Mouse (Mus musculus) thymus, postnatal 0 days (tissue): ENCODE results near the gene Dlgap3. TPM values are rescaled to one million over a fixed set of nuclear protein-coding genes. Genes with fewer than 3 reads are reported as not detected.

Source experiments
- DNase-seq: peaks from one replicate; pipeline ENCODE4 v3.0.0-alpha.2; 2015; ENCODE audit warnings: low spot score
- polyA plus RNA-seq: library from polyadenylated mRNA; unstranded; fragments of >200 nt; fragmentation: Nextera tagmentation; extraction: Ambion mirVana; gene quantifications from 2 replicates; pipeline ENCODE4 v1.2.1, GENCODE M21; 2015

The Dlgap3 gene
- polyA plus RNA-seq: 0.55 and 0.80 TPM in 2 replicates

DNA sequence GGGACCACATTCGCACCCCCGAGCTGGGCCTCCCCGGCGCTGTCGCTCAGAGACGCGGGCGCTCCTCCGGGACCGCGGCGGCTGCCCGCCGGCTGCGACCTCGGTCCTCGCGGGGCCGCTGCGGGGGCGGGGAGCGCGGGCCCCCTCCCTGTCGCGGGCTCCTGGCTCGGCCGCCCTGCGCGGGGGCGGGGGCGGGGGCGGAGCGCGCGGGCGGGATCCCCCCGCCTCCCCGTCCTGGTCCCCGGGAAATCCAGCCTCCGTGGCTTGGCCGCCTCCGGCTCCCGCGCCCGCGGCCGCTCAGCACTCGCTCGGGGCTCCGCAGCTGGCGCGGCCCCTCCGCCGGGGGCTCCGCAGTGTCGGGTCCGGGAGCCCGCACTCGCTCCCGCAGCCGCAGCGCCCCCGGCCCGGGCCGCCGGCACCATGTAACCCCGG is at the start of gene Dlgap3:
Gene Dlgap3 (plus strand): TSS at position 291 of the 432 bp plus-strand sequence.
- DNase-seq: no peak

DNA sequence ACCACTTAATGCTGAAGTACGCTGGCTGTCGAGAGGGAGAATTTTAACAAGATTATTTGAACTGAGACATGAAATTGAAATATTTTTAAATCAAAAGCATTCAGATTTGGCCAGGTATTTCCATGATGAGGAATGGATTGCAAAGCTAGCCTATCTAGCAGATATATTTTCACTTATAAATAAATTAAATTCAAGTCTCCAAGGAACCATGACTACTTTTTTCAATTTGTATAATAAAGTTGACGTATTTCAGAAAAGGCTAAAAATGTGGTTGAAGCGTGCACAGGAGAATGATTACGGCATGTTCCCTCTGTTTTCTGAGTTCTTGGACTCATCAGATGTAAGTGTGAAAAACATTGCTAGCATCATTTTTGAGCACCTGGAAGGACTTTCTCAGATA is 45.6 kb upstream of the Dlgap3 start, which contains the start of gene Tmem35b:
Gene Tmem35b (plus strand): TSS at position 301 of the 400 bp plus-strand sequence.
- no peak for DNase-seq

DNA sequence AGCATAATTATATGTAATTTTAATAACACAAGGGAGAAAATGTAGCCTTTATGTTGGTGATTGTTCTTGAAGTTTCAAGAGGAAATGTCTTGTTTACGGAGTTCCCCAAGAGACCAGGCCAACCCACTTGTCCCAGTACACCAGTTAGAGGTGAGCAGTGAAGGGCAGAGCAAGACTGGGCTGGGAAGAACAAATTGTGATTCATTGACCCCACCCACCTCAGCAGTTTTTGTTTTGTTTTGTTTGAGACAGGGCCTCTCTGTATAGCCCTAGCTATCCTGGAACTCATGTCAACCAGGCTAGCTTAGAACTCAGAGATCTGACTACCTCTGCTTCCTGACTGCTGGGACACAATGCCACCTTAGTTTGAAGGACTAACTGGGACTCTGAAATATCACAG is 44.7 kb upstream of the Dlgap3 start:
- no peak for DNase-seq

DNA sequence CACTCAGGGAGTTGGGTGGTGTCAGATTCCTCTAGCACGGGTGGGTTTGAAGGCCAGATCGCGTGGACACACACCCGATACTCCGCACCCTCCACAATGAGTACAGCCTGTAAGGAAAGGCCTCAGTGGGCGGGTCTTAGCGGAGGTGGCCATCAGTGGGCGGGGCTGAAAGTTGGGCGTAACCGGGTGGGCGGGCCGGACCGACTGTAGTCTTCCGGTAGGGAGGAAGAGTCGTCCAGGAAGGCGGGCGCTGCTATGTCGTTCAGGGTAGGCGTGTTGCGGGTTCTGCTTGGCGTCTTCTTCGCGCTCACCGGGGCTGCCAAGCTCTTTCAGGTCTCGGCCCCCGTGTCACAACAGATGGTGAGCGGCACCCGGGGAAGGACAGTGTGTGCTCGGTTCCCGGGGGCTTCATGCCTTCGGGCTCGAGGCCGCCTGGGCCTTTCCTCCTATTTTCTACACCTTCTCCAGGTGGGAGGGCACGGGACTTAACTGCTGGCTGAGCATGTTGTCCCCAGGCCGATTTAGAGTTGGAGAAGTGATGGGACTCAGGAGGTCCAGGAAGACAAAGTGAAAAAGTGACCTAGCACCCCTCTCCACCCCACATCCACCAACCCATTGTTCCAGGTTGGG is 43.1 kb upstream of the Dlgap3 start:
- DNase-seq: peak; percentile 91

DNA sequence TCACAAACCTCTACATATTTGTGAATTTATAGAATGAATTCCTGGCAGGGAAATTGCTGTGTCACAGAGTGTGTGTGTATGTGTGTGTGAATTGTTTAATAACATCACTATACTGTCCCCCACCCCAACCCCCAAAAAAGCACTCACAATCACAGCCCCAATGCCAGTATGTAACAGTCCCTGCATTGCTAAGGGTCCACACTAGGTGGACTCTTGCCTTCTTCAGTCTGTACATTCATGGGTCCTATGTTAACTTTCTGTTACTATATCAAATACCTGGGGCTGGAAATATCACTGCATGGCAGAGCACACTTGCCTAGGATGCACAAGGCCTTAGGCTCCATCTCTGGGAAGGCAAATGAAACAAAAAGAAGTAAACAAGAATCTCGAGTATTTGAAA is 34.3 kb upstream of the Dlgap3 start:
- DNase-seq: no peak

DNA sequence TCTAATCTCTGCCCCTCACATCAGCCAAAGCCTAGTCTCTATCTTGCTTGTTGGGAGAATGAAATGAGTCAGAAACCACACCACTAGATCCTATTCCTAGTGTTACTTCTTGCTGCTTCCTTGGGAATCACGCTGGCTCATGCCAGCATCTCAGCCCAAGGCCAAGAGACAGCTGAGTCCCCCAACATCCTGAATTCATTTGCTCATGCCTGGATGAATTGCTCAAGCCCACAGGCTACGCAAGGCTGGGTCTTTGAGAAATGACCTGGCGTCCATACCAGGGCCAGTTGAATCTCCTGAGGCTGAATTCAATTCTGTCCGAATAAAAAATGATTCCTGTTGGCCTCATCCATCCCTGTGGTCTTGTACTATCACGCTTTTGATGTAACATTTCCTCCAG is 31.4 kb upstream of the Dlgap3 start:
- DNase-seq: no peak

DNA sequence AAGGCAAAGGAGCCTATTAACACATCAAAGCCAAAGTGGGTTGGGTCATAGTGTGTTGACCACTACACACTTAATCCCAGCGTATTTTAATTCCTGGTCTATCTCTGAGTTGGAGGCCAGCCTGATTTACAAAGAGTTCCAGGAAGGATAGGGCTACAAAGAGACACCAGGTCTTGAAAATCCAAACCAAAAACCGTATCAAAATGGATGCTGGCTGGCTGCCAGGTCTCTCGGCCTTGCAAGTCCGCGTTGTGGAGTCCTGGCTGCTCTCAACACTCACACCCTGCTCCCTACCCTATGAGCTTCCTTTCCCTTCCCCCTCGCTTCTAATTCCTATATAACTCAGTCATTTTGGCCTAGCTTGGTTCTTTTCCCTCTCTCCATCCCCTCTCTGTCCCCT is 30.5 kb upstream of the Dlgap3 start:
- DNase-seq: no peak

DNA sequence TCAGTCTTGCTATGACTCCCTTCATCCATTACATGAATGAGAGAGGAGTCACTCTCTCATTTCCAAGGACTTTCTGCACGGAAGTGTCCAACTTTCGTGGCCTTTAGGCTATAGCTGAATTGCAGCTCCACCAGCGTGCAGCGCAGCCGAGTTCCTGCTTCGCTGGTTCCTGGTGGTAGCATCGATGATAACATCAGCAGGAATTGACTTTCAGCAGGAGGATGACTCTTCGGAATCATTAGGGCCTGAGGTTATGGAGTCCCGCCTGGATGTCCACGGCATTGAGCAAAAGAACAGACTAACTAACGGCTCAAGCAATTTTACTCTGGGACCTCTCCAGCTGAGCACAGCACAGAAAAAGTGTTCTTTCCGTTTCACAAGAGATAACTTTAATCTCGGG is 19.0 kb upstream of the Dlgap3 start:
- DNase-seq: no peak

DNA sequence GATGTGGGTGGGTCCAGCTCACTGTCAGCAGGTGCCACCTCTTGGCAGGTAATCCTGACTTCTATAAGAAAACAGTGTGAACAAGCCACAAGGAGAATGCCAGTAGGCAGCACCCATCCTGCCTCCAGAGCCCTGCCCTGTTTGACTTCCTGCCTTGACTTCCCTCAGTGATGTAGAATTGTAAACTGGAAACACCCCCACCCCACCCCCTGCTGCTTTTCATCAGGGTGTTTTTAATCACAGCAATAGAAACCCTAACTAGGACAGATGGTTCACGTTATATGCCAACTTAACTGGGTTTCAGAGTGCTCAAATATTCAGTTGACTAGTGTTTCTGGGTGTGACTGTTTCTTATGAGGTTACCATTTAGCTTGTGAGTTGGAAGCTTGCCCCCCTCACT is 15.7 kb upstream of the Dlgap3 start:
- no peak for DNase-seq

DNA sequence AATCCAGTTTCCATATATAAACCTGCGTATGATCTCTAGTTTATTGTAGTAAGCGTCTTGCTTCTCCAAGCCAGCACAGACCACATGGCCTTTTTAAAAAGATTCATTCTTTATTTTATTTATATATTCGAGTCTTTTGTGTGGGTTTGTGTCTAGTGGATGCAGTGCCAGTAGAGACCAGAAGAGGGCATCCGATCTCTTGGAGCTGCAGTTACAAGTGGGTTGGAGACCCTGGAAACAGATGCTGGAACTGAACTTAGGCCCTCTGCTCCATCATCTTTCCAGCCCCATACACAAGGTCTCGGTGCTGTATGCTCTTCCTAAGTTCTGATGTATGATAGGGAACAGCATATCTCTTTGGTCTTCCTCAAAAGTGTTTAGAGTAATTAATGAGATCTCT is 13.2 kb upstream of the Dlgap3 start:
- DNase-seq: no peak

DNA sequence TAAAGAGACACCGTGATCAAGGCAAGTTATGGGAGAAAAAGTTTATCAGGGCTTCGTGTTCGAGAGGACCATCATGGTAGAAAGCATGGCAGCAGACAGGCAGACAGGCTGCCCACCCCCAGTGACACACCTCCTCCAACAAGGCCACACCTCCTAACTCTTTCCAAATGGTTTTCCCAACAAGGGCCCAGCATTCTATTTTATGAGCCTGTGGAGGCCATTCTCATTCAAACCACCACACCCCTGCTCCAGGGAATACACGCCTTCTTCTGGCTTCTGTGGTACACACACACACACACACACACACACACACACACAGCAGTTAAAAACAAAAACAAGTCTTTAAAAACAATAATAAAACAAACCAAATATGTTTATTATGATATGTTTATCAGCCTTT is 11.3 kb upstream of the Dlgap3 start:
- DNase-seq: no peak

DNA sequence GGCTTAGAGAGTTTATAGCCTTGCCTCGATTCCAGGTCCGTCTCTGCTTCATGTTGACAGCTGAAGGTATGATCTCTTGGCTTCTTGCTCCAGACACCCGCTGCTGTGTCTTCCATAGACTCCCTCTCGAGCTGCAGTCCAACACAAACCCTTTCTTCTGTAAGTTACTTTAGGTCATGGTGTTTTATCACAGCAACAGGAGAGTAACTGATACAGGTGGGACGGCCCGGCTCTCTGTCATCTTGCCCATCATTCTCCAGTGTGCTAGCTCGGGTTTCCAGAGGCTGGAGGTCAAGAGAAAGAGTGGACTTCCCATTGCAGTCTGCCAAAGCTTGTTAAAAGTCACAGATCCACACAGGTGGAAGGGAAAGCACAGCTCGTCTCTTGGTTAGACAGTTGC is 5.1 kb upstream of the Dlgap3 start:
- no peak for DNase-seq

DNA sequence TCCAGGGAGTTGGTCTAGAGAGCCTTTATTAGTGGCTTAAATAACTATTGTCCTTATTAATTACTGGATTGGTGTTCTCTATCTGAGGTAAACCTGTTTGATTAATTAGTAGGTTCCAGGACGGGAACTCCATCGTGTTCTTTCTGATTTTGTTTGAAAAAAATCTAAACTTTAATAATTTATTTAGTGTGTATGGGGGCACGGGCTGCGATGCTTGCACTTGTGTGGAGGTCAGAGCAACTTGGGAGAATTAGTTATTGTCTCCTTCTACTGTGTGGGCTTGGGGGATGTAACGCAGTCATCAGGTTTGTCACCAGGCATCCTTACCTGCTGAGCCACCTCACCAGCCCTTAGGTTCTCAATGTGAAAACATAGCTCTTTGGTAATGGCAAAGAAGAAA is 1.9 kb upstream of the Dlgap3 start:
- DNase-seq: no peak

DNA sequence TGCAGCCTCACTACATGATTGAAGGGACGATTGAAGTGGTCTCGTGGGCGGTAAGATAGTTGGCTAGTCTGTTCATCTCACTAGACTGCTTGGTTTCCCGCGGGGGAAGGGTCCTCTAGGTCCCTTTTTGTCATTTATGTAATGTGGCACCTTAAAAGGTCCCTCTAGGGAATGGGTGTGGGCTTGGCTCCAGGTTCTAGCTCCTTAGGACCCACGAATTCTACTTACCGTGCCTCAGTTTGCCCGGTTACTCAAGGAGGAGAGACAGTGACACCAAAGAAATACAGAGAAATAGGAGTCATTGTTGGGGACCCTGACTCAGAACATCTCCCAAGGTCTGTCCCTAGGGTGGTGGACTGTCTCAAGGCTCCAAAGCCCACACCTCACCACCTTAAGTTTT is 1.3 kb upstream of the Dlgap3 start:
- DNase-seq: no peak

DNA sequence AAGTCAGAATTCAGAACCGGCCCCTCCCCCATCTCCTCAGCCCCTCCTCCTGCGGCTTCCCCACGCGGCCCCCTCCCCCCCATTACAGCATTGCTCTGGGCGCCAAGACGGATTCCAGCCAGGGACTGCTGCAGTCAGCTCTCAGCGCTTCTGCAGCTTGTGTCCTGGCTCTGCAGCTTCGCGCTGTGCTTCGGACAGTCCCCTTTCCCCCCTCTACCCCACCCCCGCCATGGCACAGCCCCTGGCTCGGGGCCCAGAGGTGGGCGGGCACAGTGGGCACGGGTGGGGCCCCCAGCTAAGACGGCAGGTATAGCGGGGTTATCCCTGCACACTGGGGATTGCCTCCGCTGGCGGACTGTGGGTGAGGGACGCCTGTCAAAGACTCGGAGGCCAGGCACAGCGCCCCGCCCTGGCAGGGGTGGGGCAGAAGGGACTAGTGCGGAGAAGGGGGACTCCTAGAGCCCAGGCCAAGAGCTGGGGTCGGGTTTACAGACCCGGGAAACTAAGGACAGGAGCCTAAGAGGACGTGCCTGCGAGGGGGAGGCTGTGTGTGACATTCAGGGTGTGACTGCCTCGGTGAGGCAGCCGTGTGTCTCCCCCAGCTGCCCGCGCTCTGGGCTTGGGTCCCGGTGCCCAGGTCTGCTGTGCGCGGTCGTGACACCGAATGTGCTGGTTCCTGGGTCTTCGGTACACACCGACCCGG is 642 bp upstream of the Dlgap3 start:
- DNase-seq: no peak

DNA sequence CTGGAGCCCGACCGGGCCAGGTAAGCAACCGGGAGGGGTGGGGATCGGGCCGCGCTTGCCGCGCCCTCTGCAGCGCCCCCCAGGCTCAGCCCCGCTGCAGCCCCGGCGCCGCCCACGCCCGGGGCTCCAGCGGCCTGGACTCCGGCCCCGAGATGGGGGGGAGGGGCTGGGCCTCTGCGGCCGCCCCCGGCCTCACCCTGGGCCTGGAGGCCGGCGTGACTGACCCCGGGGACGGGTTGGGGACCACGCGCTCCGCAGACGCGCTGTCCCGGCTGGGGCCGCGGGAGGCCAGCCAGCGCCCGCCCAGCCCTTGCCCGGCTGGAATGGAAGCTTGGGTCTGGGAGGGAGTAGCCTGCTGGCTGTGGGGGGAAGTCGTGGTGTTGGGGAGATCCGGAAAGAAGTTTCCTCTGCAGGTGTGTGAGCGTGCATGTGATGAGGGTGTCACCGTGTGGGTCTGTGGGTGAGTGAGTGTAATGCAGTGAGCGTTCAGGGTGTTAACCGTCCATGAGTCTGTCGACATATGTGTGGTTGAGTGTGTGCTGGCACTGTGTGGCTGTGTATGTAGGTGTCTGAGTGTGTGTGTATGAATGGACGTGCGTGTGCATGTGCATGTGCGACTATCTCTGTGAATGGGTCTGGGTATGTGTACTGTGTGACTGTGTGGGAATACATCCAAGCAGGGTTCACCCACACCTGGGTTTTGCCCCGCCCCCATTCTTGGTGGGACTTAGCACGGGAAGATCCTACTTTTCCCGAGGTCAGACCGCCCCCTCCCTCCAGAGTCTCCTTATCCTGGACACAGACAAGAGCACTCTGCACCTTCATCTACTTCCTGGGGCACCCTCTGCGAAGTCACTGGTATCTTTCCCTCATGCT is 580 bp downstream of the Dlgap3 start:
- DNase-seq: no peak

DNA sequence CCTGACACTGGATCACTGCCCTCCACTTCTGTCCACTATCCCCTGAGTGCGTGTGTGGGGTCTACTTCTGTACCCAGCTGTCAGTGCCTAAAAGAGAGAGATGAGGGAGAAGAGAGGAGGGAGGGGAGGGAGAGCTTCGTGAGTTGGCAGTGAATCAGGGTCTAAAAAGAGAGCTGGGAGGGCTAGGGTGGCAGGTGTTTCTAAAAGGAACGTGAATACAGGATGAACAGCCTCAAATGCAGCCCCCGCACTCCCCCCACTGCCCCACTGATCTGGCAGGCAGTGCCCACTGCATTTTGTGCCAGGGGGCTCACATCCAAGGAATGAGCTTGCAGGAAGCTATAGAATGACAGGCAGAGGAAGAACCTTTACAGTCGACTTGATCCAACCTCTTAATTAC is 1.9 kb downstream of the Dlgap3 start:
- no peak for DNase-seq

DNA sequence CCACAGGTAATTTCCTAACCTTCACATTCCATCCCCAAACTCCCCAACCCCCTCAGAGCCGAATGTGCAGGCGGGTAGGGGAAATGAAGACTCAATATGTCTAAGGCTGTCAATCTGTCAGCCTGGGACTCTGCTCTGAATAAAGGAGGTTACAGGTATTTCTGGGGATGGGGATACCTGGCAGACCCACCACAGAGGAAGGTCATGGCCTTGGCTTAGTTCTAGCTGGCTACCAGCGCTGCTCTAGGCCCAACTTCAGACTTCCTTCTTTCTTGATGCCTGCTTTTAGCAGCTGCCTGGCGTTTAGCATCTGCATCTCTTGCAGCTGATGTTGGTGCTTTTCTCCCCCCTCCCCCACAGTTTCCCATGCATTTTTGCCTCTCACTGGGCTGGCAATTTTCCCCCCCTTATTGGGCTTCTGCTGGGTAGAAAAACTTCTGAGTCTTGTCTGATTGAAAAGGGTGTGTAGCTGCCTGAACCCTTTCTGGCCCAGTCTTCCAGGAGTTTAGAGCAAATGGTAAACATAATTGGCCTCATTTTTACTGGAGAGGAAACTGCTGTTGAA is 2.4 kb downstream of the Dlgap3 start:
- no peak for DNase-seq

DNA sequence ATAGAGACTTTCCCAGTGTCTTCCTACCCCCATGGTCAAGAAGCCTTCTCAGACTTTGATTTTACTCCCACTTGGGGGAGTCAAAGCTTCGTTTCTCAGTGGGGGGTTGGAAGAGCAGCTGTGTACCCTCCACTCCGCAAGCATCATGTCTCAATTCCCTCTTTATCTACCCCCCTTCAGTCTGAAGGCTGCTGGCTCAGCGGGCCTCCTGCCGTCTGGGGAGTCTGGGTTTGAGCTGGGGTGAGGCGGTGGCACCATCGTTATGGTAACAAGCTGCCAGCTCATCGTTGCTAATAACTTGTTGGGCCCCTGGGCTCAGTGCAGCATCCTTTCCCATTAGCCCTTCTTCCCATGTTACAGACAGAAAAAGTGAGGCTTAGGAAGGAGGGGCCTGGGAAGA is 3.1 kb downstream of the Dlgap3 start:
- DNase-seq: no peak

DNA sequence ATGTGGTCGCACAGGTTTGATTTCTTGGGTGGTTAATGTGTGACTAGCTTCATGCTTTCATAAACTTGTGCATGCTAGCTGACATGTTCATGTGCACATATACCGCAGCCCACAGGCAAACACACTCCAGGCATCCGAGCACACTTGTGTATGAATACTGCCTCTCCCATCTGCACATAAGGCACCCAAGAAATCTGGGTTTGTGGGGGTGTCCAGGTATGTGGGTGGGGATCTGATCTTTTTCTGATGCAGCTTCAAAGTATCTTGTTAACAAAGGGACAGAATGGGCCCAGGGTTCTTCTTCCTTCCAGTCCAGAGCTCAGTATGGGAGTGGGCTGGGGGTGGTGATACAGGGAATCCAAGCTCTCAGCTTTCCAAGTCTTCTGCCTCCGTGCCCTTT is 3.6 kb downstream of the Dlgap3 start:
- no peak for DNase-seq

DNA sequence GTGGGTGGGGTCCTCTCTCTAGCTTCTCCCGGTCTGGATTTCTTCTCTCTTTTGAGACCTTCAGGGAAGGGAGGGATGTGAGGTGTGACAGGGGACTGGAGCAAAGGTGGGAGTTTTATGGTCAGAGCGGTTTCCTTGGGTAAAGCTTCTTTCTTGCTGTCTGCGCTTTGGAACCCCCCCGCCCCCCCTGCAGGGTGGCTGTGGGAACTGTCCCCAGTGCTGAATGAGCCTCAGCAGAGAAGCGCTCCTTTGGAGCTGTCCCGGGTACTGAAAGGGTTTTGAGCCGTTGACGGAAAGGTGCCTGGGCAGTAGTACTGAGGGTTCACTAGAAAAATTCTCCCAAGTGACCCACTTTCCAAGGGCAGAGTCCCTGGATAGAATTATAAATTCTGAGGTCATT is 4.5 kb downstream of the Dlgap3 start:
- DNase-seq: peak; percentile 46
